Mouse (Mus musculus): ENCODE results near the gene C2cd4d.

The C2cd4d gene

DNA sequence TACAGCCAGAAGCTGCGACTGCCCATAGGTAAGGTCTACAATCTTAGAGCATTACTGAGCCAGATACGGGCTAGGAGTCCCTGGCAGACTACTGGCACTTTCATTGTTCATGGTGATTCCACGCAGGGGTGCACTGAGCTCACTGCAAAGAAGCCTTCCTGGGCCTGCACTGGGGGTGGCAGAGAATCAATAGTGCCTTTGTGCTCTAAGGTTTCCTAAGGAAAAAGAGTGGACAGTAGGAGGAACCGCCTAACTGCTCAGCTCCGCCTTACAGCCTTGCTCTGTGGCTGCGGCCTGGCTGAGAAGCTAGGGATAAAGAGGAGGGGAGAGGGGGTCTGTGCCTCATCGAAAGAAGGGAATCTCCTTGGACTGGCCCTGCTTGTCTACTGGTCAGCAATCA lies at the start of gene C2cd4d:
C2cd4d (plus strand) TSS at position 301 of the 400 bp plus-strand sequence.
- DNase-seq (ENCODE audit: low spot score in 2 of 2) = no peak

DNA sequence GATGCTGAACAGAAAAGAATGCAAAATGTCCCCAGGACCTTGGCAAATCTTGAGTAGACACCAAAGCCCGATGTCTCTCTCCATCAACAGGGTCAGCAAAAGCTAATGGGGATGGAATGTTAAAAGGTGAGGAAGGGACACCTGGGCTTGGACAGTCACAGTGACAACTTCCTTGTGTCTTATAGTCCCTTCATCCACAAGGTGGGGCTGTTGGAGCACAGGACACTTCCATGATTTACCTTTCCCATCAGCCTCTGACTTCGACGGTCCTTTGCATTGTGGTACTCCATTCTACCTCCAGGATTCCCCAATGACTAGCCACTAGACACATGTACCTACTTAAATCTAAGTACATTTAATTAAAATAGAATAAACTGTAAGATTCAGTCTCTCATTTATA lies 33.6 kb upstream of the C2cd4d start:
- DNase-seq (ENCODE audit: low spot score in 2 of 2) = no peak

DNA sequence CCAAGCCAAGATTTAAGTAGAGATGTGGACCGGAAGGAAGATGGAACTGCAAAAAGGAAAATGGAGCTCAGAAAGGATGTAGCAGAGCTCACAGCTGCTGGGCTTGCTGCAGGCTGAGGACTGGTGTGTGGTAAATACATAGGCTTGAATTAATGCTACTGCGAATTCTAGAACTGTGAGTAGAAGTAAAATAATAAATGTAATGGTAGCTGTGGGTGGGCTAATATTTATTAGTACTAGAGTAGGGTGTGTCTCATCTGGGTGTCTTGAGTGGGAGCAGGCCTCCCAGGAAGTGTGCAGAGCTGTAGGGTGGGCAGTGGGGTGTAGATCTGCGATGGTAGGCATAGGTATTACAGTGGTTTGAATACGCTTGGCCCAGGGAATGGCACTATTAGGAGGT lies 27.8 kb upstream of the C2cd4d start:
- no peak for DNase-seq (ENCODE audit: low spot score in 2 of 2)

DNA sequence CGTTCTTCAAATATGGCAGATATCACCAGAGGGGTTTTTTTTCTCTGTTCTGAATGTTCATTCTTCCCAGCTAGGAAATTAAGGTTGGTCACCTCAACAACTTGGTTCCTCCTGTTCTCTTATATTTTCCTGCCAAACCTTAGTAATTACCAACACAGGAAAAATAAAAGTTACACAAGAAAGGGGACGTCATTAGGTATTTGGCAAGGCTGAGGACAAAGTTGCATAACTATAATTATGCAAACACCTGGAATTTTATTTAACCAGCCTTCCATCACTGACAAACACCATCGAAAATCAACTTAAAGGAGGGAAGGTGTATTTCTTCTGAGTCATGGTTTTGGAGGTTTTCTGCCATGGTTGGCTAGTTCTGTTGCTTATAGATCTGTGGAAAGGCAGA lies 23.7 kb upstream of the C2cd4d start:
- DNase-seq (ENCODE audit: low spot score in 2 of 2) = no peak

DNA sequence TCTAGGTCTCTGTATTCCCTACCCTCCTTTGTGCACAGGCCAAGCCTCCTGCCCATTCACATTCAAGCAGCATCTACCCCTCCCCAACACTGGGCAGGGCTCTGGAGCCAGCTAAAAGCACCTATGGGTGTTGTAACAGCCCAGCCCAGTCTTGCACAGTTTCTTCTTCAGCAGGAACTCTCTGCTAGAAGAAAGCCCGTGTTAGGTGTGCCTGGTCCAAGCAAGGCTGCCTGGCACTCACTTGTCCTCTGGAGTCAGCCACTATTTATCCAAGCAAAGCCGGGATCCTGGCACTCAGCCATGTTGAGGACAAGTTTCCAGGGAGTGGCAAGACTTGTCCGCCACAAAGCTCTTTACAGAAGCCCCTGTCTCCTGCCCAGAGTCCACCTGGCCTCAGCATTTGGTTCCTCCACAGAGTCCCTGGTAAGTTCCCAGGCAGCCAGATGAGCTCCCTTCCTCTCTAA lies 20.2 kb upstream of the C2cd4d start, which contains the start of gene Them5:
Them5 (plus strand) TSS at position 141 of the 464 bp plus-strand sequence.
- no peak for DNase-seq (ENCODE audit: low spot score in 2 of 2)

DNA sequence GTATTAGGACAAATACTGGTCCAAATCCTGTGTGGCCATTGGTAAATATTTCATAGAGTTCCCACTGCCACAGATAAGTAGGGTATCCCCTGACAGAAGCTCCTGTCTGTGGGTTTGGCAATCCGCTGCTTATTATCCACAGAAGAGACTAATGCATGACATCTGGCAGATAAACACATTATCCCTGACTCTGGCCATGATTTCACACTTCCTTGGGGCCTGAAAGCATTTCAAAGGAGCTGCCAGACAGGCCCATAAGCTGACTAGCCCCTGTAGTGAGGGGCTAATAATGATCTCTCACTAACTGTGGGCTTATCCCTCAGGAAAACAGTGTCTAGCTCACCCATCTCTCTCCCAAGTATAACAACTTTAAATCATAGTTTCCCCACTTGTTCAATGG lies 19.7 kb upstream of the C2cd4d start:
- no peak for DNase-seq (ENCODE audit: low spot score in 2 of 2)

DNA sequence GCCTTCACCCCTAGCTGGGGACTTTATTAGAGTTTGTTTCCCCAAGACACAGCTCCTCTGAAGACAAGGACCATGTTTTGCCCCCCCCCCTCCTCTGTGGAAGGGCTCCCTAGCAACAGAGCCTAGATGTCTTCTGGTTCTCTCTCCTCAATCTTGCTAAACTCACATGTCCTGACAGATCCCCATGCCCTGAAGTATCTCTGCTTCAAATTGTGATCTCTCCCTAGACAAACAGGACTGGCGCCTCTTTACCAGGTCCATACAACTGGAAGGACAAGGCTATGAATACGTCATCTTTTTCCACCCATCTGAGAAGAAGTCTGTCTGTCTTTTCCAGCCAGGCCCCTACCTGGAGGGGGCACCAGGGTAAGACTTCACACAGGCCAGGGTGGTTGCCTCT lies 18.1 kb upstream of the C2cd4d start:
- no peak for DNase-seq (ENCODE audit: low spot score in 2 of 2)

DNA sequence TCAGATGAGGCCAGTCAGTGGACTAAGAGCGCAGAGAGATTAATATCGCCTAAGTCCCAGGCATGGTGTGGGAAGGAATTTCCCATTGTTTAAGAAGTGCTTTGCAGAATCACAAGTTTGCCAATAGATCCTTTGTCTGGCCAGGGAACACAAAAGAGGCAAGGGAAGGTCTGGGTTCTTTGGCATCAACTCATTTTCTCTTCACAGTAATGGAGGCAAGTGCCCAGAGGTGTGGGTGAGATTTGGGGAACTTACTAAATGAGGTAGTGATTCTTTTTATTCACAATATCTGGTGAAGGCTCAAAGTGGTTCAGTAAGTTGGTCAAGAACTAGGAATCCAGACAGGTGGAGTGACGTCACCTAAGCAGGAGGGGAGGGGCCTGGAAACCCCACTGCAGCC lies 17.3 kb upstream of the C2cd4d start:
- DNase-seq (ENCODE audit: low spot score in 2 of 2) = no peak

DNA sequence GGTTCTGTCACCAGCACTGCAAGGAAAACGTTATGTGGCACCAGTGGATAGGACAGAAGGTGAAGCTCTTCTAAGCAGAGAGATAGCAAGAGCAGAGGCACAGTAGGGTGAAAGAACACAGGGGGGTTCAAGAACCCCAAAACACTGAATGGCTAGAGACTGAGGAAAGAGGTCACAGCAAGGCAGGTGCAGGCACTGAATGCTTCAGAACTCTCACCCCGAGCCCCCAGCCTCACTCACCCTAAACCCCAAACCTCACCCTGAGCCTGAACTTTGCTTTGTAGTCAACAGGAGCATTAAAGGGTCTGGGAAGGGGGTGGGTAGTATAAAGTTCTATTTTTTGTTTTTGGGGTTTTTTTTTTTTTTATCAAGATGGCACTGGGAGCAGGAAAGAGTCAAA lies 14.1 kb upstream of the C2cd4d start:
- DNase-seq (ENCODE audit: low spot score in 2 of 2) = no peak

DNA sequence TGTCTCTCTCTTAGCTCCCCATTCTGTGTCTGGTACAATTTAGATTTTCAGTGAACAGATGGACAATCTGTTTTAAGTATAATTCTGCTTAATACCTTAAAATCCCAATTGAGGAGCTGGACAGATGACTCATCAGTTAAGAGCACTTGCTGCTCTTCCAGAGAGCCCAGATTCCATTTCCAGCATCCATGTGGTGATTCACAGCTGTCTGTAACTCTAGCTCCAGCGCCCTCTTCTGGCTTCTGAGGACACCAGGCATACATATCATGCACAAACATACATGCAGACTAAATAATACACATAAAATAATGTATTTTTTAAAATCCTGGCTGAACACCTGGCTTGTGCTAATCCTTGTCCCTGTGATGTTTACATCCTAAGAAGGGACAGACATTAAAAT lies 1.4 kb upstream of the C2cd4d start:
- DNase-seq (ENCODE audit: low spot score in 2 of 2) = no peak

DNA sequence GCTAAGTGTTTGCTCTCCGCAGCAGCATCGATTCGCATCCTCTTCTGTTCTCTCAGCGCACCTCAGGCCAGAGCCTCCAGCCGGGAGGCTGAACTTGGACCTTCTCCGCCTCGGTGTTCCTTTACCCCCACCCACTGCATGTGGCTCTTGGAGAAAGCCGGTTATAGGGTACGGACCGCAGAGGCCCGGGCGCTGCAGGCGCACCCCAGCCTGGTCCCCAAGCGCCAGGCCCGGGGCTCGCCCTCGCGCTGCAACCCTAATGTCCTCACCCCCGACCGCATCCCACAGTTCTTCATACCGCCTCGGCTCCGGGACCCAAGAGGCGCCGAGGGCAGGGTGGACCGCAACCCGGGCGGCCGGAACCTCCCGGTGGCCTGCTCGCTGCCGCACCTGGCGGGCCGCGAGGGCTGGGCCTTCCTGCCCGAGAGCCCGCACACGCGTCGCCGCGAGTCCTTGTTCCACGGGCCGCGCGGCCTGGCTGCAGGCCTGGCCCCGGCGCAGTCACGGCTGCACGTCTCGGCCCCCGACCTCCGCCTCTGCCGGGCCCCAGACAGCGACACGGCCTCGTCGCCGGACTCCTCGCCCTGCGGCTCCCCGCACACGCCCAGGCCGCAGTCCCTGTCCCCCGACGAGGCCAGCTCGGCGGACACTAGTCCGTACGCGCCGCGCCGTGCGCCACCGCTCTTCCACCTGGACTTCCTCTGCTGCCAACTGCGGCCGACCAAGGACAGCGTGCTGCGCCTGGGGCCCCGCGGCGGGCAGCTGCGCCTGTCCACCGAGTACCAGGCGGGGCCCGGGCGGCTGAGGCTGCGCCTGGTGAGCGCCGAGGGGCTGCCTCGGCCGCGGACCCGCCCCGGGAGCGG lies 1.3 kb downstream of the C2cd4d start:
- no peak for DNase-seq (ENCODE audit: low spot score in 2 of 2)

DNA sequence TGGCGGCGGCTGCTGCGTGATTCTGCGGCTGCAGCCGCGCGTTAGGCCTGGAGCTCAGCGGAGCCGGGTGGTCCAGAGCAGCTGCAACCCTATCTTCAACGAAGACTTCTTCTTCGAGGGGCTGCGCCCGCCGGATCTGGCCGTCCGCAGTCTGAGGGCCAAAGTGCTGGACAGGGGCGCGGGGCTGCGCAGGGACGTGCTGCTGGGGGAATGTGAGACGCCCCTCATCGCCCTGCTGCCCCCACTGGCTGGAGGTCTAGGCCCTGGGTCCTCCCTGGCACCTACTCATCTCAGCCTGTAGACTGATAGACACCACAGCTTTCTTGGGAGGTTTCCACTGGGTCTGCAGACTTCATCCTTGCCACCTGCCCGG lies 1.9 kb downstream of the C2cd4d start:
- no peak for DNase-seq (ENCODE audit: low spot score in 2 of 2)

DNA sequence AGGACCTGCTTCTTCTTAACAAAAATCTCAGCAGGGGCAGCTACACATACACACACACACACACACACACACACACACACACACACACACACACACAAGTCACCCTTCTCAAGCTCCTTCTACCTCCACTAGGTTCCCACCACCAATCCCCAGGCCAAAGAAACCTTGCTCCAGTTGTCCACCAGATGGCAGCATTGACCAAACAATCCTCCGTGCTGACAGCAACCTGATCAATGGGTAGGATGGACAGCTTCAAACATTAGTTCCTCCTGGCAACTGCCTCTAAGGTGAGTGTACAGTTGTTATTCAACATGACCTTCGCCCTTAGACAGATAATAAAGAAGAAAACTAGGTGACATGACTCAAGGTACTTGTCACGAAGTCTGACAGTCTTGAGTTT lies 4.5 kb downstream of the C2cd4d start:
- DNase-seq (ENCODE audit: low spot score in 2 of 2) = peak; percentile 49 to 72

DNA sequence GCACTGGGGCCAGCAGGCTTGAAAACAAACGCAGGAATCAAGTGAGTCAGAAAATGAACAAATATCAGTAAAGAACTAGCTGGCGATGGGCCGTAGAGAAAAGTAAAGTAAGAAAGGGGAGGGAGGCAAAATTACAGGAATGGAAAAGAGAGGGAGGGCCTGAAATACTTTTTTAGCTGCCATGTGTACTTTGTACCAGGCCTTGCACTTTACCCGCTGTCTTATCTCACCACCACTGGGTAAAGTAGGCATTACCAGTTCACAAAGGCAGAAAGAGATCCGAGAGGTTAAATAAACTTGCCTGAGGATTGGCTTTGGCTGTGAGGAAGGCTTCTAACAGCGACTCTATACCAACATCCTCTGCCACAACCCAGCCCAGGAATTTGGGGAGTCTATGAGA lies 5.3 kb downstream of the C2cd4d start:
- DNase-seq (ENCODE audit: low spot score in 2 of 2) = no peak

DNA sequence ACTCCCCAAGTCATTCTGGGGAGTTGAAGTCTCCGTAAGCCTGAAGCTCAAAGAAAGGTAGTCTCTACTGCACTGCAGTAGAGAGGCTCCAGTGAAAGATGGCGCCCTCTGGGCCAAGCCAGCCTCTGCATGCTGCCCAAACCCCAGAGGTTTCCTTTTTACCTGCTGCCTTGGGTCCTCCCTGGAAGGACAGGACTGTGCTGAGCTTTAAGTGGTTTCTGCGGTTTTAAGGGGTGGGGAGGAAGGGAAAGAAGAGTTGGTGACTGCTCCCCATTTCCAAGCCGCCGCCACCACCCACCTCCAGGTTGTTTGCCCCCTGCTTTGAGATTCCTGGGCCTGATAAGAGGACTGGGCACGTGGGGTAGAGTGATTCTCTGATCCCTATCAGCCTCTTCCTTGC lies 6.4 kb downstream of the C2cd4d start:
- DNase-seq (ENCODE audit: low spot score in 2 of 2) = no peak

DNA sequence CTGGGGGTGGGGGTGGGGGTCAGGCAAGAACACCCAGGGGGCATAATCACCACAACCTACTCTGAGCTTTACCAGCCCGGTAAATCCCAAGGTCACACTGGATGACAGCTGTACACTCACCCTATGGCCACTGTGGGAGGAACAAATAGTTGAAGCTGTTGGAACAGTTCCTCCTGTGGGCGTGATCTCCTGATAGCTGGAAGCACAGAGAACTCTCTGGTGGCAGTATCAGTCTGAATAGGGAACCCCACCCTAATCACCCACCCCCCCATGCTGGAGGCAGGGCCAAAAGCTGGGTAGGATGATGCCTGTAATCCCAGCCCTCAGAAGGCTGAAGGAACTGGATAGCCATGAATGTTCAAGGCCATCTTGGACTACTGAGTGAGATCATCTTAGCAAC lies 7.5 kb downstream of the C2cd4d start:
- DNase-seq (ENCODE audit: low spot score in 2 of 2) = no peak

DNA sequence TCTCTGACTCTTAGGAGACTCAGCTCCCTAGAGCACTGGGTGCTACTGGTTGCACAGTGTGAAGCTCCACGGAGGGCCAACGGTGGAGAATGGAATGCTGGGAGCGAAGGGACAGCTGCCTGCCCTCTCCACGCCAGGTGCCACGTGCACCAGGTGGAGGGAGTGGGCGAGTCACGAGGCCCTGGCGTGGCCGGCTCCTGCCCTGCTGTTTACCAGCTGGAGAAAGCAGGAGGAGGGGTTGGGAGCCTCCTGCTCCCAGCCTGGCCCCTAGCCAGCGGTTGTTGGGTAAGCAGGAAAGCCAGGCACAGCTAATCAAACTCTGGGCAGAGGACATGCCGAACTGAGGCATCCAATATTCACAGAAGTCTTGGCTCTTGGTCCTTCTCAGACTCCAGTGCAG lies 9.4 kb downstream of the C2cd4d start:
- DNase-seq (ENCODE audit: low spot score in 2 of 2) = no peak

DNA sequence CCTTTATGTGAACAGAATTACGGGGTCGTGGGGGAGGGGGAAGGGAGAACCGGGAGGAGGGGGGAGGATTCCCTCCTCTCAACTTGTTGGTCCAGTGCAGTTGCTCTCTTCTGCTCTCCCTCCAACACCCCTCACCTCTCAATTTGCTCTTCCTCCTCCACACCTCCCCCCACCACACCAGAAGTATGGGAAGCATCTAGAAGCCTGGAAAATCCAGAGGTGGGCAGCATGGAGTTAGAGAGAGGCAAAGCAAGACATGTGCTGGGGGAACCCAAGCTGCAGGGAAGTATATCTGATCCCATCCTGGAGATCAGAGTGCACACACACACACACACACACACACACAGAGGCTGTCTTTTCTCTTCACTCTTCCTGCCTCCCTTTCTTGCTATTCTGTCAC lies 9.8 kb downstream of the C2cd4d start:
- no peak for DNase-seq (ENCODE audit: low spot score in 2 of 2)

DNA sequence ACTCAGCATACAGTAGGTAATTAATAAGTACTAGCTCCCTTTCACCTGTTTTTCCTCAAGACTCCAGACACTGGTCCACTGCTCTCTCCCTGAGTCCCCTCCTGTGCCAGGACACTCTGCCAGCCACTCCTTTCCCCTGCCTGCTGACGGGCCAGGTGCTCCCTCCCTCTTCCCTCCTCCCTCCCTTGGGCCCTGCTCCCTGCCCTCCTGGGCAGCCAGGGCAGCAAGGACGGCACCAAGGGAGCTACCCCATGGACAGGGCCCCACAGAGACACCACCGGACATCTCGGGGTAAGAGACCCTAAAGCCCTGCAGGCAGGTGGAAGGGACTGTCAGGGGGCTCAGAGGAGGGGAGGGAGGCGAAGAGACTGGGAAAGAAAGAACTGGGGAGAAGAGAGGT lies 10.4 kb downstream of the C2cd4d start, which contains the start of gene Rorc:
Rorc (plus strand) TSS at position 154 of the 400 bp plus-strand sequence.
- no peak for DNase-seq (ENCODE audit: low spot score in 2 of 2)

DNA sequence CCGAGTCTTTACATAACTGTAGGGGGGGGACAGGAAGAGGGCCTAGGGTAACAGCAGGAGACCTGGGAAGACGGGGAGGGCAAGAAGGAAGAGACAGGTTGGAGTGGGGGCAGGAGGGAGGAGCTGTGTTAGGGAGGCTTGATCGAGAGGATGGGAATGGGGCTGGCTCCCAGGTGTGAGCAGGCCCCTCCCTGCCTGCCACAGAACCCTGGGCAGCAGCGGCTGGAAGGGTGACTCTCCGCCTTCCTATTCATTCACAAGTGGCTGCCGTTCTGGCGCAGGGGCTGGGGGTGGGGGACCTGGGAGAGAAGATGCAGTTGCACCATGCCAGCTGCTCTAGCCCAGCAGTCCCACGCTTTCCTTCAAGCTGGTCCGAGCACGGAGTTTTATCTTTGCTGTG lies 10.9 kb downstream of the C2cd4d start:
- no peak for DNase-seq (ENCODE audit: low spot score in 2 of 2)

DNA sequence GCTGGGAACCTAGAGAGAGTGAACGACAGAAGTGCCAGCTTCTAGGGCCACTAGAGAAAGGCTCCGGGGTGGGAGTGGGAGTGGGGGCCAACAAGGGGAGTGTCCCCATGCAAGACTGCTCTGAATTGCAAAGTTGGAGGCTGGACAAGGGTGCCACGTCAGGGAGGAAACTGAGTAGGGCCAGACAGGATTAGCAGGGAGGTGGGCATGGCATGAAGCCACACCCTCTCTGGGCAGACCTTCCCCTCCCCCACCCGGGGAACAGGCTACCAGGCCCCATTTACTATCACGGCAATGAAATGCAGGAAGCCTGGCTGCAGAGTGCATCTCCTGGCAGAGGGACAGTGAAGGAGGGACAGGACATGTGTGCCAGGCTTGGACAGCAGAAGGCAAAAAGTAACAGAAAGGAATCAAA lies 11.4 kb downstream of the C2cd4d start:
- DNase-seq (ENCODE audit: low spot score in 2 of 2) = no peak

DNA sequence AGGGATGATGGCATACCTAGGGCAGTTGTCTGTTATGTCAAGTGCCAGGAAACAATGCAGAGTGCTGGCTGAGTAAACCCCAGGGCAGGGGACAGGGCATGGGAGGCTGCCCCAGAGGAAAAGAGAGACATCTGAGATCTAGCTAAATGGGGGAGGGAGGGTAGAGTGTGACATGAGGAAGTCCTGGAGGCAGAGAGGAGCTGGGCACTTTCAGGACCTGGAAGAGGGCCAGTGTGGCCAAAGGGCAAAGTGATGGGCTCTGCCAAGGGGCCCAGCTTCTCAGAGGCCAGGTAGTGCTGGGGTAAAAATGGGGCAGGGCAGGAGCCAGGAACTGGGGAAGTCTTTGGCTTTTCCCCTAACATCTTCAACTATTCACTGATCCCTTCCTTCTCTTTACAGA lies 12.4 kb downstream of the C2cd4d start:
- no peak for DNase-seq (ENCODE audit: low spot score in 2 of 2)

DNA sequence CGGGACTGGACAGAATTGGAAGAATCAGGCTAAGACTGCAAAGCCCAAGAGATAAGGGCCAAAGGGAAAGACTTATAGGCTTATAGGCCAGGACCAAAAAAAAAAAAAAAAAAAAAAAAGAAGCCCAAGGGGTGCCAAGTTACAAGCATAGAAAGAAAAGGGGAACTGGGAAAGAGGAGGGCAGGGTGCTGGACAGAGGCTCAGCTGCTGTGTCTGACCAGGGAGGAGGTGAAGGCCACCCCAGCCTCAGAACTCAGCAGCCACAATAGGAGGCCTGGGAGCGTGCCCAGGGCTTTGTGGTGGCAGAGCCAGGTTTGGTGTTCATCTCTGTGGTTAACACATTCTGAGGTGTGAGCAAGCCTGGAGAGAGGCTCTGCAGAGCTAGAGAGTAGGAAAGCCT lies 12.9 kb downstream of the C2cd4d start:
- no peak for DNase-seq (ENCODE audit: low spot score in 2 of 2)

DNA sequence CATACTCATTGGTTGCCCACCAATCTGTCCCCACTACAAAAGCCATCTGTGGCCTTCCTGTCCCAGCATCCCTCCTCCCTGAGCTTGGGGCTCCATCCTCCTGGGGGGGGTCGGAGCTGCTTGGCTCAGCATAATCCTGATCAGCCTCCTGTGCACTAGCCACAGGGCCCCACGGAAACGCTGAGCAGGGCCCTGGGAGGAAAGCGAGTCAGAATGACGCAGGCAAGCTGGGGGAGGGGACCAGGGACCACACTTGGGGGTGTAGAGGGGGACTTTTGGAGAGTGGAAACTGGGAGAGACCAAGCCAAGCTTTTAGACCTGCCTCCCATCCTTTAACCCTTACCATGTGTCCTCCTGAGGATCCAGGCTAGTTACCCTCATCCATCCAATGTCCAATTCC lies 13.6 kb downstream of the C2cd4d start:
- no peak for DNase-seq (ENCODE audit: low spot score in 2 of 2)
